Mouse (Mus musculus) stomach, postnatal 0 days (tissue): ENCODE results near the gene Ankmy2. TPM values are rescaled to one million over a fixed set of nuclear protein-coding genes. Genes with fewer than 3 reads are reported as not detected.

Source experiments
- ATAC-seq: fragments of 200-750 bp; cut with Nextera tagmentation; 2 replicates; pipeline ENCODE4 v1.8.0; 2017; ENCODE audit not compliant: low FRiP score, low TSS enrichment
- DNase-seq: peaks from one replicate; pipeline ENCODE4 v3.0.0-alpha.2; 2016; ENCODE audit warnings: low spot score
- H3K27ac ChIP-seq: fragments of 300-500 bp; sonication (generic); replicated peaks from 2 replicates; pipeline ENCODE4 v1.5.1; 2014; ENCODE audit warnings: mild to moderate bottlenecking, control low read depth
- H3K27me3 ChIP-seq: fragments of 300-500 bp; sonication (generic); 2 replicates; pipeline ENCODE4 v1.6.1; 2014; ENCODE audit warnings: low read length; ENCODE audit not compliant: control insufficient read depth, insufficient read depth
- H3K36me3 ChIP-seq: fragments of 300-500 bp; sonication (generic); 2 replicates; pipeline ENCODE4 v1.6.1; 2014; ENCODE audit warnings: low read length, mixed read lengths; ENCODE audit not compliant: control insufficient read depth, insufficient read depth
- H3K4me1 ChIP-seq: fragments of 300-500 bp; sonication (generic); replicated peaks from 2 replicates; pipeline ENCODE4 v1.6.1; 2014; ENCODE audit warnings: antibody characterized with exemption; ENCODE audit not compliant: control insufficient read depth, insufficient read depth
- H3K4me2 ChIP-seq: fragments of 300-500 bp; sonication (generic); replicated peaks from 2 replicates; pipeline ENCODE4 v1.6.1; 2014; ENCODE audit warnings: low read depth, mild to moderate bottlenecking, control low read depth, moderate library complexity
- H3K4me3 ChIP-seq: fragments of 300-500 bp; sonication (generic); 2 replicates; pipeline ENCODE4 v1.5.1; 2014; ENCODE audit warnings: low read depth, low read length, control low read depth
- H3K9ac ChIP-seq: fragments of 300-500 bp; sonication (generic); 2 replicates; pipeline ENCODE4 v1.6.1; 2014; ENCODE audit warnings: mild to moderate bottlenecking, low read length, control low read depth, mixed read lengths
- H3K9me3 ChIP-seq: fragments of 300-500 bp; sonication (generic); 2 replicates; pipeline ENCODE4 v1.6.1; 2016; ENCODE audit warnings: low read length; ENCODE audit not compliant: control insufficient read depth
- CTCF ChIP-seq: IDR thresholded peaks from 2 replicates; pipeline ENCODE4 v1.5.1; 2016; ENCODE audit warnings: antibody characterized with exemption, low read depth, mild to moderate bottlenecking, moderate library complexity
- EP300 ChIP-seq: optimal IDR thresholded peaks from 2 replicates; pipeline ENCODE3; 2016; ENCODE audit warnings: antibody characterized with exemption
- WGBS: fragments of 180-500 bp; shearing (Covaris S2); extraction: QIAGEN DNeasy Blood & Tissue Kit; methylation state at CpG from one replicate; pipeline ENCODE4 v1.1.7; 2014; 5-methylcytosine and 5-hydroxymethylcytosine counted together
- polyA plus RNA-seq: library from polyadenylated mRNA; unstranded; fragments of >200 nt; fragmentation: Nextera tagmentation; extraction: Ambion mirVana; gene quantifications from 2 replicates; pipeline ENCODE4 v1.2.1, GENCODE M21; 2015

Ankmy2 gene
- polyA plus RNA-seq, 1 experiment from 2014 or later = 27.4 TPM

GRCm38 (mm10) chr12:36210096-36210495 is 53.2 kb downstream of the Ankmy2 start:
- Histone ChIP-seq H3K4me2 (no peak overlapping the region), H3K27me3 (no peaks in the 10 kb centered on the region), H3K9ac (no peak overlapping the region), H3K4me1 (no peaks in the 10 kb centered on the region), H3K4me3 (no peak overlapping the region), H3K36me3 (no peaks in the 10 kb centered on the region), H3K9me3 (no peaks in the 10 kb centered on the region), H3K27ac (no peak overlapping the region)
- TF ChIP-seq EP300 = no peak
- no peak for TF ChIP-seq CTCF
- DNase-seq = no peak
- 64% methylated on average over 4 of the region's 4 CpGs for WGBS
- no peak for ATAC-seq

GRCm38 (mm10) chr12:36214389-36215148 is 57.7 kb downstream of the Ankmy2 start:
- Histone ChIP-seq H3K36me3 (no peaks in the 10 kb centered on the region), H3K9me3 (no peaks in the 10 kb centered on the region), H3K4me2 (no peak overlapping the region), H3K4me1 (no peaks in the 10 kb centered on the region), H3K9ac (no peak overlapping the region), H3K4me3 (no peak overlapping the region), H3K27ac (no peak overlapping the region), H3K27me3 (no peaks in the 10 kb centered on the region)
- no peak for TF ChIP-seq CTCF
- TF ChIP-seq EP300 = no peak
- no peak for ATAC-seq
- 58% methylated on average over 8 of the region's 8 CpGs for WGBS
- no peak for DNase-seq

- TF ChIP-seq CTCF (peak; percentile 96), EP300 (no peak)
- H3K9me3 ChIP-seq = no peaks in the 10 kb centered on the region
- WGBS = 0% methylated on average over 1 of the region's 1 CpGs
- H3K4me1 ChIP-seq = no peaks in the 10 kb centered on the region
- no peaks in the 10 kb centered on the region for H3K27me3 ChIP-seq
- H3K4me3 ChIP-seq = no peak overlapping the region
- no peak overlapping the region for H3K27ac ChIP-seq
- H3K4me2 ChIP-seq = no peak overlapping the region
- peak; percentile 47 for DNase-seq
- no peaks in the 10 kb centered on the region for H3K36me3 ChIP-seq
- no peak for ATAC-seq
- no peak overlapping the region for H3K9ac ChIP-seq
These were observed 58.2 kb downstream of the Ankmy2 start for GRCm38 (mm10) chr12:36215149-36215480.

GRCm38 (mm10) chr12:36216230-36216629 is 59.3 kb downstream of the Ankmy2 start:
- ATAC-seq (no peak; the same call in 1 of the 2 replicates), DNase-seq (no peak)
- WGBS = 46% methylated on average over 4 of the region's 4 CpGs
- peak overlapping the region; percentile 43 for H3K4me2 ChIP-seq
- no peak overlapping the region for H3K27ac ChIP-seq
- no peak overlapping the region for H3K9ac ChIP-seq
- H3K36me3 ChIP-seq = no peaks in the 10 kb centered on the region
- no peak for TF ChIP-seq EP300
- H3K27me3 ChIP-seq = no peaks in the 10 kb centered on the region
- H3K9me3 ChIP-seq = no peaks in the 10 kb centered on the region
- H3K4me1 ChIP-seq = no peaks in the 10 kb centered on the region
- H3K4me3 ChIP-seq = no peak overlapping the region

GRCm38 (mm10) chr12:36216905-36217304 is 60.0 kb downstream of the Ankmy2 start:
- no peak for TF ChIP-seq CTCF
- Histone ChIP-seq H3K4me1 (no peaks in the 10 kb centered on the region), H3K9me3 (no peaks in the 10 kb centered on the region), H3K27me3 (no peaks in the 10 kb centered on the region), H3K4me3 (peak overlapping the region; percentile 27), H3K36me3 (no peaks in the 10 kb centered on the region), H3K9ac (no peak overlapping the region), H3K27ac (no peak overlapping the region), H3K4me2 (peak overlapping the region; percentile 43)
- ATAC-seq (no peak), DNase-seq (no peak)
- WGBS = 26% methylated on average over 10 of the region's 10 CpGs

GRCm38 (mm10) chr12:36224392-36224791 is 67.5 kb downstream of the Ankmy2 start:
- Histone ChIP-seq H3K4me3 (no peak overlapping the region), H3K4me2 (no peak overlapping the region), H3K9ac (no peak overlapping the region), H3K27ac (no peak overlapping the region), H3K4me1 (no peaks in the 10 kb centered on the region), H3K36me3 (no peaks in the 10 kb centered on the region), H3K27me3 (no peaks in the 10 kb centered on the region), H3K9me3 (no peaks in the 10 kb centered on the region)
- no peak for DNase-seq
- no peak for TF ChIP-seq EP300
- TF ChIP-seq CTCF = no peak
- ATAC-seq = no peak
- 62% methylated on average over 4 of the region's 4 CpGs for WGBS
